9 mouse cellular contexts compared by ENCODE assay signal in the genomic region with DNA sequence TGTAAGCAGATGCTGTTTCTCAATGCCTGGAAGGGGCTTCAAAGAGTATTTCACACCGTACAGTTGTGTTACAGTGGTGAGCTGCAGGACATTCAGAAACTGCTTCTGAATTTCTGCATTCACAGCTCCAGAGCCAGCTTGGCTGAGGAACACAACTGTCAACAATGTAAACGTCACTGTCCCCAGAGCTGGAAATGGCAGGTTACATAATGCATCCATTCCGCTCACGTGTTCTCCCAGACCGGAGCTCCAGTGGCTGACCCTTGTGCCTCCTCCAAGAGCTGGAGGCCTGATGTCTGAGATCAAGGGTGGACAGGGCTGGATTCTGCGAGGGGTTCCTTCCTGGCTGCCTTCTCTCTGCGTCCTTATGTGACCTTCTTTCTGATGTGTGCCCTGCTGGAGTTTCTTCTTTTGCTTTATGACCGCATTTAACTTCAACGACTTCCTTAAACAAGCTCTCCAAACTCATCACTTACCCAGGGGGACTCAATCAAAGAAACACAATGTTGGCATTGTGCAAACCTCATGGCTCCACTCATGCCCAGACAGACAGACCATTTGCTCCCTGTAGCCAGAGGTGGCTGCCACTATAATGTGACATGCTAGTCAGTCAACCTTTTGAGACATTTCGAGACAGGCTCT. TPM values are rescaled to one million over a fixed set of nuclear protein-coding genes. Genes with fewer than 3 reads are reported as not detected.
DNase-seq lines count a peak whose midpoint lies in the region; ATAC-seq and TF ChIP-seq lines count a peak whose summit lies in the region.
"Had no signal": no experiment of that assay in that cellular context is flagged by ENCODE, and none has a peak within 500 bp of the region (broad histone marks: within the 10 kb centered on the region; RNA-seq: fewer than 3 reads in every experiment).

No protein-coding gene starts in this region.

- H3K27ac ChIP-seq in kidney, embryonic 16.5 days (ENCODE audit: low read length) = no peak overlapping the region
- peak overlapping the region; percentile 45 for H3K27ac ChIP-seq in bone marrow macrophage, adult 2 months (ENCODE audit: insufficient read depth, low read depth, low read length)
- H3K27ac ChIP-seq in macrophage = peak overlapping the region; percentile 44

- no peak overlapping the region for H3K4me3 ChIP-seq in kidney, embryonic 16.5 days (ENCODE audit: low read length)
- H3K4me3 ChIP-seq in bone marrow macrophage, adult 2 months (ENCODE audit: insufficient read depth, low read length) = peak overlapping the region; percentile 9; the same call in 1 of the 2 replicates
- no peak overlapping the region for H3K4me3 ChIP-seq in macrophage (ENCODE audit: inconsistent target)

- no peaks in the 10 kb centered on the region for H3K27me3 ChIP-seq in kidney, embryonic 16.5 days (ENCODE audit: insufficient read depth, low read length)

- WGBS in kidney, embryonic 16.5 days = 30% methylated on average over 10 of the region's 10 CpGs
- WGBS in macrophage (ENCODE audit: missing documents) = 11% methylated on average over 10 of the region's 10 CpGs

- no peak for TF ChIP-seq CTCF in bone marrow macrophage, adult 2 months (IDR thresholded peaks at IDR 0.05; ENCODE audit: low read depth, low read length)

- ATAC-seq in kidney, embryonic 16.5 days (ENCODE audit: low FRiP score, low TSS enrichment) = no peak
- ATAC-seq in hematopoietic stem cell, adult 5-6 weeks (replicated peaks in 1 of 2; ENCODE audit: insufficient read depth in 1 of 2, low FRiP score in 2 of 2, low TSS enrichment in 1 of 2, low read depth in 1 of 2, poor library complexity in 2 of 2, severe bottlenecking in 2 of 2) = peak; percentile 59 to 66
- ATAC-seq in cerebellum, adult (ENCODE audit: insufficient number of reproducible peaks, low FRiP score, low TSS enrichment) = no peak

- peak; percentile 90 for DNase-seq in kidney, adult 11 months
- no peak for DNase-seq in cerebellum, adult 8-10 months
- DNase-seq in urinary bladder, postnatal 25 days (ENCODE audit: low spot score) = no peak
- DNase-seq: cerebellum, adult 11 months had no signal

- no peak for TF ChIP-seq POLR2A in bone marrow macrophage, adult 2 months (IDR thresholded peaks at IDR 0.05; ENCODE audit: borderline replicate concordance, low read depth, low read length)

- no peak overlapping the region for H3K9ac ChIP-seq in kidney, embryonic 16.5 days (replicated peaks; ENCODE audit: low read length)

- no peaks in the 10 kb centered on the region for H3K36me3 ChIP-seq in kidney, embryonic 16.5 days (ENCODE audit: insufficient read depth, low read length)
- H3K36me3 ChIP-seq in macrophage (ENCODE audit: inconsistent target) = no peaks in the 10 kb centered on the region

- no peak overlapping the region for H3K4me2 ChIP-seq in kidney, embryonic 16.5 days (replicated peaks; ENCODE audit: low read depth, low read length)

- H3K4me1 ChIP-seq in kidney, embryonic 16.5 days (ENCODE audit: insufficient read depth, low read length) = peaks cover 20% of the 10 kb centered on the region
- peaks cover 31% of the 10 kb centered on the region for H3K4me1 ChIP-seq in bone marrow macrophage, adult 2 months (ENCODE audit: control insufficient read depth, insufficient read depth, low read length)

- no peaks in the 10 kb centered on the region for H3K79me2 ChIP-seq in macrophage (ENCODE audit: inconsistent target)

- no peaks in the 10 kb centered on the region for H3K9me3 ChIP-seq in kidney, embryonic 16.5 days (ENCODE audit: low read length)

RNA-seq across cellular contexts. Expression of gene Slc25a33, which starts 18.2 kb away (rescaled TPM):
- 13.9 and 14.2 TPM in 2 replicates for polyA plus RNA-seq in kidney, embryonic 16.5 days (2015; fragmentation: Nextera tagmentation; extraction: Ambion mirVana)
- polyA plus RNA-seq in bone marrow macrophage, adult 2 months (2012; ENCODE audit: insufficient read depth, insufficient read length, missing spikeins) = 3.0 and 3.1 TPM in 2 replicates
- 5.1 and 11.2 TPM in 2 replicates for total RNA-seq in hematopoietic stem cell, adult 5-6 weeks (2017)
- total RNA-seq in macrophage (2018; cell fraction: chromatin; rRNA removed) = 10 to 100 TPM in 1 of 26 experiments, 1 to 10 TPM in 23, under 1 TPM in 2; 0.46 to 25.3 (median 2.5) TPM
- total RNA-seq in macrophage (2018; cell fraction: cytosol; rRNA removed) = 1 to 10 TPM; 3.2 to 8.9 (median 4.8) TPM
- 10 to 100 TPM in 4 of 26 experiments, 1 to 10 TPM in 22; 1.1 to 15.7 (median 5.1) TPM for total RNA-seq in macrophage (2018; cell fraction: nucleus; rRNA removed)
- polyA plus RNA-seq in macrophage (2018) = 1.5 to 5.8 TPM (median 4.0 TPM) in 3 replicates

RNA-seq across cellular contexts. Expression of gene Tmem201, which starts 54.4 kb away (rescaled TPM):
- polyA plus RNA-seq in kidney, embryonic 16.5 days (2015; fragmentation: Nextera tagmentation; extraction: Ambion mirVana) = 39.2 and 41.8 TPM in 2 replicates
- polyA plus RNA-seq in bone marrow macrophage, adult 2 months (2012; ENCODE audit: insufficient read depth, insufficient read length, missing spikeins) = 1.9 and 3.6 TPM in 2 replicates
- total RNA-seq in hematopoietic stem cell, adult 5-6 weeks (2017) = 15.5 and 16.4 TPM in 2 replicates
- total RNA-seq in macrophage (2018; cell fraction: chromatin; rRNA removed) = 10 to 100 TPM in 3 of 26 experiments, 1 to 10 TPM in 21, under 1 TPM in 2; 0.71 to 13.4 (median 4.4) TPM
- total RNA-seq in macrophage (2018; cell fraction: cytosol; rRNA removed) = 1 to 10 TPM; 1.8 to 5.4 (median 3.4) TPM
- 10 to 100 TPM in 2 of 26 experiments, 1 to 10 TPM in 23, under 1 TPM in 1; 0.65 to 23.3 (median 2.8) TPM for total RNA-seq in macrophage (2018; cell fraction: nucleus; rRNA removed)
- 2.6 to 9.5 TPM (median 3.0 TPM) in 3 replicates for polyA plus RNA-seq in macrophage (2018)

Comparison
In these comparisons a context has a peak if more than half of its experiments do, and no peak if none do; other contexts are left out.
1. ATAC-seq: peak in hematopoietic stem cell, adult 5-6 weeks (2 of 2); none in kidney, embryonic 16.5 days (single experiment) and cerebellum, adult (single experiment).